Mouse (Mus musculus) neural tube, embryonic 10.5 days (tissue): ENCODE measurements around the gene Prf1.

Source experiments
- DNase-seq: peaks from one replicate; pipeline ENCODE4 v3.0.0-alpha.2; 2017; ENCODE audit warnings: low spot score; ENCODE audit errors: extremely low spot score

The Prf1 gene

GRCm38 (mm10) chr10:61337665-61338064 is 40.0 kb downstream of the Prf1 start:
- DNase-seq: no peak

- DNase-seq: no peak
These were observed 41.6 kb downstream of the Prf1 start for GRCm38 (mm10) chr10:61339216-61339615.

GRCm38 (mm10) chr10:61340247-61340646 is 42.6 kb downstream of the Prf1 start:
- DNase-seq: no peak

GRCm38 (mm10) chr10:61341045-61341444 is 43.4 kb downstream of the Prf1 start:
- DNase-seq: no peak

GRCm38 (mm10) chr10:61341557-61341956 is 43.9 kb downstream of the Prf1 start:
- peak; percentile 67 for DNase-seq

GRCm38 (mm10) chr10:61342750-61343149 is 45.1 kb downstream of the Prf1 start:
- no peak for DNase-seq

GRCm38 (mm10) chr10:61343950-61344349 is 46.3 kb downstream of the Prf1 start:
- DNase-seq: peak; percentile 70

GRCm38 (mm10) chr10:61345179-61345578 is 47.5 kb downstream of the Prf1 start:
- DNase-seq: no peak

- DNase-seq: no peak
These were observed 48.7 kb downstream of the Prf1 start for GRCm38 (mm10) chr10:61346374-61346773.

GRCm38 (mm10) chr10:61351216-61351615 is 53.6 kb downstream of the Prf1 start:
- DNase-seq: no peak
